Mouse (Mus musculus) urinary bladder, postnatal 25 days (tissue): ENCODE data around the gene Frat2.

ENCODE experiments used
- DNase-seq: peaks from one replicate; pipeline ENCODE4 v3.0.0; 2022; ENCODE audit warnings: low spot score

Gene Frat2

GRCm38 (mm10) chr19:41818749-41819148 is 29.2 kb downstream of the Frat2 start:
- DNase-seq, result no peak

GRCm38 (mm10) chr19:41817325-41817724 is 30.6 kb downstream of the Frat2 start:
- no peak for DNase-seq

- DNase-seq, result no peak
These were observed 31.0 kb downstream of the Frat2 start for GRCm38 (mm10) chr19:41816915-41817314.

GRCm38 (mm10) chr19:41816410-41816809 is 31.5 kb downstream of the Frat2 start:
- no peak for DNase-seq

- no peak for DNase-seq
These were observed 34.6 kb downstream of the Frat2 start for GRCm38 (mm10) chr19:41813374-41813773.

GRCm38 (mm10) chr19:41812525-41812924 is 35.4 kb downstream of the Frat2 start:
- no peak for DNase-seq

GRCm38 (mm10) chr19:41810074-41810473 is 37.9 kb downstream of the Frat2 start:
- no peak for DNase-seq

GRCm38 (mm10) chr19:41808104-41808634 is 39.8 kb downstream of the Frat2 start:
- no peak for DNase-seq

GRCm38 (mm10) chr19:41807497-41807896 is 40.4 kb downstream of the Frat2 start:
- no peak for DNase-seq

- no peak for DNase-seq
These were observed 42.1 kb downstream of the Frat2 start for GRCm38 (mm10) chr19:41805831-41806230.

- no peak for DNase-seq
These were observed 44.6 kb downstream of the Frat2 start for GRCm38 (mm10) chr19:41803322-41803721.

GRCm38 (mm10) chr19:41801742-41802369 is 46.1 kb downstream of the Frat2 start, which contains the start of gene Arhgap19:
Gene Arhgap19 (minus strand): TSS chr19:41802047.
- DNase-seq, result peak; percentile 74

GRCm38 (mm10) chr19:41800986-41801741 is 46.8 kb downstream of the Frat2 start:
- DNase-seq, result no peak

- DNase-seq, result no peak
These were observed 47.5 kb downstream of the Frat2 start for GRCm38 (mm10) chr19:41800451-41800850.

GRCm38 (mm10) chr19:41797536-41797935 is 50.4 kb downstream of the Frat2 start:
- DNase-seq, result no peak

- no peak for DNase-seq
These were observed 51.1 kb downstream of the Frat2 start for GRCm38 (mm10) chr19:41796789-41797327.

GRCm38 (mm10) chr19:41796148-41796760 is 51.7 kb downstream of the Frat2 start:
- no peak for DNase-seq
